Mouse (Mus musculus): ENCODE data around the gene Cacna2d1. TPM values are rescaled to one million over a fixed set of nuclear protein-coding genes. Genes with fewer than 3 reads are reported as not detected.

Cacna2d1 gene
- total RNA-seq, 2 experiments from 2014 or later, result 196 to 212 TPM

DNA sequence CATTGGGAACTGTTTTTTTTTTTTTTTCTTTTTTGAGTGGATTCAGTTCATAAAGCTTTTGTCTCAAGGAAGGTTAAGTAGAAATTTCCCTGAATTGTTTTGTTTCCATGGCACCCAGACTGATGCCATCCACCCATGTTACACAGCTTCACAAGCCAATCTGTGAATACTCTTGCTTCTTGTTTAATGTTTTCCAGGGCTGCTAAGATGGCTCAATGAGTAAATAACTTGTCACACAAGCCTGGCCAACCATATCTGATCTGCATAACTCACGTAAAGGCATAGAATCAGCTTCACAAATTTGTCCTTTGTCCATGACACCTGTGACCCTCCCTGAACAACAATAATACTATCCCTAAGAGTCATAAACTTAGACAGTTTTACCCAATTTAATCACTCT is 99.1 kb downstream of the Cacna2d1 start:
- DNase-seq (ENCODE audit: low spot score in 2 of 2), result no peak
- intact Hi-C loops (cut with DNase I), result no loop called here

DNA sequence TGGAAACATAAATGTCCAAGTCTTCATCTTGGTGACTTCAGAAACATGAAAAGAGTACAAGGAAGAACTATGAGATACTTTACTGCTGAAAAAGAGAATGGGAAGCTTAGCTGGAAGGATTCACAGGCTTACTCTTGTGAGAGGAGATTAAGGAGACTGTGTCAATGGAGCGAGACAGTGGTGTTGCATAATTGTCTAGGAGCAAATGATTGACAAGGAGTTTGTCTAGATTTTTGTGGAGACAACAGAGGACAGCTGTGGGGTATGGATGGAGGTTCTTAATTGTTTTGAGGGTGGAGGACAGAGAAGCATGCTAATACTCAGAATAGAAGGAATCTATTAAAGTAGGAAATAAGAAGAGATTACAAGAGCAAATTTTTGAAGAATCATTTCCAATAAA is 100.8 kb downstream of the Cacna2d1 start:
- intact Hi-C loops (cut with DNase I), result no loop called here
- no peak for DNase-seq (ENCODE audit: low spot score in 2 of 2)

DNA sequence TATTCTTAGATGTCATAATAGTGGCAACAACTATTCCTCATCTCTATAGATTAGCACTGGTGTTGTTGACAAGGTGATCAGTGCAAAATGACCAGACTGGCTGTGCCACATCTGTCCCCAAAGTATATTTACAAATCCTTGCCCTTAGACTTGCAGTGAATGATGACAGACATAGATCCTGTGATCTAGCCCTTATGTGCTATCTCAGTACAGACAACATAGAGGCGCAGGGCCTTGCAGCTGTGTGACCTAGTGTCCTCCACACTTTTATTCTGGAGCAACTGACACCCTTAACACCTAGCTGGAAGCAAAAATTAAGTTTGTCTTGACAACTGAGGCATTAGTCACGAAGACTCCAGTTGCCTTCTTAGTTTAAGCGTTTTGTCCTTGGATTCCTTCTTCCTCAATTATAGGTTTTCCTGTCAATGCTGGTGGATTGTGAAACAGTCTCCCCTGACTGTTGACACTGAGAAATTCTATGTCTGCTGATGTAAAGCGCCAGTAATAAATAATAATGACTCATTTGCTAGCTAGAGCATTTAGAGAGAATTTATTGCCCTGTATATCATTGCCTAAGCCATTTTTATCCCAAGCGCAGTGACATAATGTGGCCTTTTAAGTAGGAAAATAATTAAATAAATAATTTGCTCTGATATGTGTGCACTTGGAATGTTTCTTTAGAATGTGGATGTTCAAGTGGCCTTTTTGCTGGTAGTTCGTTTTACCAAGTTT is 110.8 kb downstream of the Cacna2d1 start:
- intact Hi-C loops (cut with DNase I), result no loop called here
- DNase-seq (ENCODE audit: low spot score in 2 of 2), result no peak

DNA sequence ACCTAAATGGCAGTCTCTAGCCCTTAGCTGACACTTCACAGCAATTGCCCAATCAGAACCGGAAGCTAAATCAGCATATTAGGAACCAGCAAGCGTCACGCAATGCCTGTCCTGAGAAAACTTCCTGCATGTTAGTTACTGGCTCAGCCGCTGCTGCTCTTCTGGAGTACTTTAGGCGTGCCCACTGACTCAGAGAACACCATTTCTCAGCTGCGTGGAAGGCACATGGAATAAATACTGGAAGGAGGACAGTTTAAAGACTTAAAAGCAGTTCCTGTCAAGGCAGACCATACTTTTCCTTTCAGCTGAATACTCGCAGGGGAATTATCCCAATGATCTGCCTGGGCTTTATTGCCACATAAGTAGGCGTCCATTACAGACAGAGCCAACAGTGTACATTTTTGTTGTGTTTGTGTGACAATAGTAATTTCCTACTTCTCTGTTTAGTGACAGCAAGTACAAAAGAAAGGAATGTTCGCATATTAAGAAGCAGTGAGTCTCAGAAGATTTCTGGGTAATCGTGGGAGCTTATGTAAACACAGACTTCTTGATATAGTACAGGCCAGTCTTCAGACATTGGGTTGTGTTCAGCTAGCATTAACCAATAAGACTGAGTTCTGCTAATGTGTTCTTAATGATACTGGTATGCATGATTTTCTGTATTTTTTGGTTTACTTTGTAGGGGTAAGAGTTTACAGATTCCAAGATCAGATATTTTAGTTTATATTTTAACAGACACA is 113.1 kb downstream of the Cacna2d1 start:
- intact Hi-C loops (cut with DNase I), result no loop called here
- peak in 1 of 2 experiments; percentile 9 for DNase-seq (ENCODE audit: low spot score in 2 of 2)

DNA sequence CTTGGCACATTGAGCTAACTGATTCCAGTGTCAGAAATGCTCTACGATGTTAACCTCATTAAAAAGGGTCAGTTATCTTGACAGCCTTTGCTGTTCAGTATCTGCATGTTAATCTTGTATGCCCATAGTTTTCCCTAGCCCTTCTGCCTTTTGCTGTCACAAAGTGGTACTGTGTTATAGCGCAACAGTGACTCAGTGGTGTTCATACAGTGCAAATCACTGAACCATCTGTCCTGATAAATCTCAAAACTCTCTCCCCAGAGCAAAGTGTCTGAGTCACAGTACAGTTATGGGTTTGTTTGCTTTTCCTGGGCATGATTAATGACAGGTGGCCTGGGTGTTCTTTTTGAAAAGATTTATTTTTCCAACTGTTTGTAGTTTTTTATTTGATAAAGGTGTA is 122.3 kb downstream of the Cacna2d1 start:
- intact Hi-C loops (cut with DNase I), result no loop called here
- peak in 1 of 2 experiments; percentile 5 for DNase-seq (ENCODE audit: low spot score in 2 of 2)

DNA sequence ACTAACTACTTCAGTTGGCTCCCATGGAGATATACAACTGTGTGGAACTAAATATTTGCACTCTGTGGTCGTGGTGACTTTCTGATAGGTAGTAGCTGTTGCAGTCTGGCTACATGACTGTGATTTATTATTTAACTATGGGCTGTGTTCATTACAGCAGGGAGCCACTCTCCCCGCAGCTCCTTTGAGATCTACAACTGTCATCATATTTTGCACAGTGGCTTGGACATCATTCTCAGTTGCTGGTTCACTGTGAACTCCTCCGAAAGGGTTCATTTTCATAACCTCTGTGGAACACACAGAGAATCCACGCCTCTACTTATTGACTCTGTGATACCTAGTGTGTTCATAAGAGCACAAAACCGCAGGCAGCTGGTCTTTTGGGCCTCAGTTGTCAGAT is 128.3 kb downstream of the Cacna2d1 start:
- DNase-seq (ENCODE audit: low spot score in 2 of 2), result no peak
- intact Hi-C loops (cut with DNase I), result no loop called here

DNA sequence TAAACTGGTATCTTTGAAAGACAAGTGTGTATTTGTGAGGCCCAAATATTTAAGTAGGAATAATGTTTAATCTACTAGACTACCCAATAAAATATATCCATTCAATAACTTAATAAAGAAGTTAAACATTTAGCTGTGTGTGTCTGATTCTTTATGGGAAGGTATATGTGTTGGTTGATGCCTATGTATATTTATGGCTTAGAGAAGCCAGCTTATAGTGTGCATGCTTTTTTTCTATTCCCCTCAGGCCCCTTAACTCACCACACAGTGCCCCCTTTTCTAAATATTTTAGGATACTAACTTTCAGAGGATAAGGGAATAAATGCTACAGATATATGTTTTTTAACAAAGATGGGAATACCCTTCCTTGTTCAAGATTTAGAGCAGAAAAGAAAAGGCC is 128.8 kb downstream of the Cacna2d1 start:
- no peak for DNase-seq (ENCODE audit: low spot score in 2 of 2)
- intact Hi-C loops (cut with DNase I), result no loop called here

DNA sequence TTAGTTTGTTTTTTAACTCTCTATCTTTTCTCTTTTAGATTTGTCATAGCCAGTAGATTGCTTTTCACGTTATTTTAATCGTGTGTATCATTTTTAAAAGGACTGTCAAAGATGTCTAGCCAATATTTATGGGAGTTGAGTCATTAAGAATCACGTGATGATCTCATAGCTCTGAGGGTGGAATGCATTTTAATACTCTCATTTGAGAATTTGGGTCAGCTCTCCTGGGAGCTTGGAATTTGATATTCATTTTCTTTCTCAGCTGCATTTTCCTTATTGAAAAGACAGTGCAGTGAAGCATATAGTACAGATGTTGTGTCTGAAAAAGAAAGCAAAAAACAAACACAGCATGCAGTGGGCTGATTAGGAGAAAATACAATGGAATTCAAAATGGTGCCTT is 129.5 kb downstream of the Cacna2d1 start:
- no peak for DNase-seq (ENCODE audit: low spot score in 2 of 2)
- intact Hi-C loops (cut with DNase I), result no loop called here

DNA sequence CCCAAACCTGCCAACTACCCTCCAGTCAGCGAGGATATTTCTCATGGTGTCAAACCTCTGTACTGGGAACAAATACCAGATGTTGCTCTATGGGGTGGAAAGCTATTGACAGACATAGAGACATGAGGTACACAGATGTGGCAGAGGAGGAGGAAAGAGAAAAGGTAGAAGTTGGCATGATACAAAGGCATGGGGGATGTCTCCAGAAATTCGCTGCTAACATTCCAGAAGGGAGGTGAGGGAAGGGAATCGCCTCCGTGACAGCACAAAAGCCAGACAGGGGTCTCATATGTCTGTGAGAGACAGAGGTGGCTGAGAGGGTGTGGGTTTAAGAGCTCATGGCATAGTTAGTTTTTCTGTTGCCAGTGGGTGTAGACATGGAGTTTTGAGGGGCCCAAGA is 131.3 kb downstream of the Cacna2d1 start:
- DNase-seq (ENCODE audit: low spot score in 2 of 2), result no peak

DNA sequence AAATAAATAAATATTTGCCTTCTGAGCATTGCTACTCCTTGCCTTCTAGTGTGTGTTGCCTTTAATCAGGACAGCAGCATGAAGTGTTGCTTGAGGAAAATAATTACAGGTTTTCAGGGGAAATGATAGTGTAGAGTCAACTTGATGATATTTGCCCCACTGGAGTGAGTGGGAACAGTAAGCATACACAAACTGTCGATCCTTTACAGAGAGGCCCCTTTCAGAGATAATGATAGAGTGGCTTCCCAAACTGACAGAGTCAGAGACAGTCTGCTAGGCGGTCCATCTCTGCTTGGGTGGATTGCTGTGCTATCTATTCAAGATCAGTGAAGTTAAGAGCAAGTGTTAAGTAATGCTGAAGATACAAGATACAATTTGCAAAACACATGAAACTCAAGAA is 147.8 kb downstream of the Cacna2d1 start:
- intact Hi-C loops (cut with DNase I), result no loop called here
- no peak for DNase-seq (ENCODE audit: low spot score in 2 of 2)

More for the DNA sequence above, 131.3 kb downstream of the Cacna2d1 start:
- intact Hi-C loops (cut with DNase I), result no loop called here

DNA sequence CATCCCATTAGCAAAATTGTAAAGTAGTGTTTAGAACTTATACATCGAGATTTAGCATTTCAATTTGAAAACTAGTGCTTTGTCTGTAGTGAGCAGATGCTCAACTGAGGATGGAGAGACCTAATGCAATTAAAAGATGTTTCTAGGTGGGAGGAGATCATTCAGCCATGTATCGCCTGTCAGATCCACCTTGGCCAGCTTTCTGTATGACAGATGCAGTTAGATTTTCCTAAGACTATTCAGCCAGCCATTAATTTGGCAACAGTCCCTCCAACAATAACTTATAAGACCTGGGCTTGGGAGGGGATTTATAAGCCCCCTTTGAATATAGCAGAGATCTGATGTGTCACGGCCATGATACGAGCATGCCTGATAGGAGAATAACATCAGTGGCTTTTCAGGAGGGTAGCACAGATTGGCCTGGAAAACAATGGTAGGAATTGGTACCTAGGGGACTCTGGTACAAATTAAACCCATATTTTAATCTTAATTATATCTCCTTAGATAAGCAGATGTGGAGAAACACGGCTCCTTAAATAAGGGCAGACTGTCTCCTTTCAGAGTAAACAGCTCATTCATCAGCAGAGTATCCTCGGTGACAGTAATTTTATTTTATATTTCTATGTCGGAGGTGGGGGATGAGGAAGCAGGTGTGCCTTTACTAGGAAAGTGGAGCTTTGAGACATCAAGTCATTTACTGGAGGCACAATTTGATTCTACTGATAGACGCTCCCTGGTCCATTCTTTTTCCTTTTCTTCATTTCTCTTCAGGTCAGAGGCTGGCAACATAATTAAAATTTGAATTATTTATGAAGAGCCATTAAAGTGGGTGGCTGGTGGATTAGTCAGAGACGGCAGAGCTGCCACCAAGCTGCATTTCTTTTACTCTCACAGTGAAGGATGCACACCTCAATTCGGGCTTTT is 152.8 kb downstream of the Cacna2d1 start:
- intact Hi-C loops (cut with DNase I), result no loop called here
- no peak for DNase-seq (ENCODE audit: low spot score in 2 of 2)

DNA sequence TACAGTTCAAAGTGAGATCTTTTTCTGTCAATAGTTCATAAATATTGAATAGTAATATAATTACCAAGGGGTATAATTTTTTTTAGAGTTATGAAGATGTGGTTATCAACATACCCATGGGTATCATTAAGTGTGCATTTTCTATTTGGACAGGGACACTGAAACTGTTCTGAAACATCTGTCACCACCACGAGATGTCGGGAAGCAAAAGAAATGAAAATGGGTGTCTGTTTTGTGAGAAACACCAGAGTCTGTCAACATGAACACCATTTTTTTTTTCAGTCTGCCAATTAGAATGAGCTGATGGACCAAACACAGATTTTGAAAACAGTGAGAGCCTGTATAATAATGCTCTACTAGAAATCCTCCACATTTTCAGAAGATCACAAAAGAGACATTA is 153.5 kb downstream of the Cacna2d1 start:
- DNase-seq (ENCODE audit: low spot score in 2 of 2), result no peak
- intact Hi-C loops (cut with DNase I), result no loop called here

DNA sequence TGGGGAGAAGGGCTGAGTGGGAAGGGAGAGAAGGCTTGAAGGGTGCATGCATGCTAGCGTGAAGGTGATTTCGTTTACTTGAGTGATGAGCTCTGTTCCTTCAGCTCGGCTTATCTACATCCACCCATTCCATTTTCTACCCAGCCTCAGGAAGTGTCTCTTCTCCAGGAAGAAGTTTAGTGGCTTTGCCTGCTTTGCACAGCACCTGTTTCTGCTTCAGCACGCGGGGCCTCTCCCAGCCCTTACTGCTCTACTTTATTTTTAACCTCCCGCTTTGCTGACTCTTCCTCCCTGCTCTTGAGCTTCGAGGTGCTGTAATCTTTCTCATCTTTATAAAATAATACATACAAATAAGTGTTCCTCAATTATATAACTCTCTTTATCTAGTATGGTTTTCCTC is 158.0 kb downstream of the Cacna2d1 start:
- intact Hi-C loops (cut with DNase I), result no loop called here
- no peak for DNase-seq (ENCODE audit: low spot score in 2 of 2)

DNA sequence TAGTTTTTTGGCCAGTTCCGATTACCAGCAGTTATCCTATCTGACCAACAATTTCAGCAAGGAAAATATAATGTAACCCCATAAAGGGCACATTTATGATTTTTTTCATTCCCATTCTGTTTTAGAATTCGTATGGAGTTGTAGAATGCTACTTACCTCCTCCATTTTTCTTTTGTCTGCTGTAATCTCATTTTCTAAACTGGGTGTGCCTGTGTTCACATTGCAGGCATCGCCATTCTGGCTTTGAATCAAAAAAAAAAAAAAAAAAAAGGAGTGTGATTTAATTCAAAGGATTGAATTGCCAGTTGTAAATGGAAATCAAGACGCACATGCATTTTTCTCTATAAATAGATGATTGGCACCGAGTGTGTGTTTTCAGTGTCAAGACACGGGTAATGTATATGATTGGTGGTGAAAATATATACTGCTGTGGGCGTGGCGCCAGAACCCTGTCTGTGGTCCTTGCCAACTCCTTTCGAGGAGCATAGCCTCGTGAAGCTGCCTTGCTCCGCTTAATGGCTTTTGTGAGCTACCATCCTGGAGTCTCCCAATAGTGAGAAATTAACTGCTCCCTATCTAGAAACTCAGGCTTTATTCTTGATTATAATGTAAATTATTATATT is 158.7 kb downstream of the Cacna2d1 start:
- DNase-seq (ENCODE audit: low spot score in 2 of 2), result no peak
- intact Hi-C loops (cut with DNase I), result no loop called here

DNA sequence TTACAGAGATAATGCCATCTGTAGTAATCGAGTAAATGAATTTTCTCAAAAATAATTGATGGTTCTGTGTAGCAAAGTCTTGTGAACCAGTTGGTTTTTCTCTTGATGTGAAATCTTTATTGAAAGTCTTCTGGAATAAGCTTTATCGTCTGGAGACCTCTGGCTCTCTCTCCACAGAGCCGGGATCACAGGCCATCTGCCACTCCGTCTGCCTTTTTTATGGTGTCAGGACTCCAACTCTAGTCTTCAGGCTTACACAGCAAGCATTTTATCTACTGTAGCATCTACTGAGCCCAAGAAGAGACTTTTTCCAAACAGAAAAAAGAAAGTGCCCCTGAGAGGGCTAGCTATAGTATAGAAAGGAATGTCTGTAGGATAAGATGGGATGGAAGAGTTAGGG is 160.9 kb downstream of the Cacna2d1 start:
- no peak for DNase-seq (ENCODE audit: low spot score in 2 of 2)
- intact Hi-C loops (cut with DNase I), result no loop called here

DNA sequence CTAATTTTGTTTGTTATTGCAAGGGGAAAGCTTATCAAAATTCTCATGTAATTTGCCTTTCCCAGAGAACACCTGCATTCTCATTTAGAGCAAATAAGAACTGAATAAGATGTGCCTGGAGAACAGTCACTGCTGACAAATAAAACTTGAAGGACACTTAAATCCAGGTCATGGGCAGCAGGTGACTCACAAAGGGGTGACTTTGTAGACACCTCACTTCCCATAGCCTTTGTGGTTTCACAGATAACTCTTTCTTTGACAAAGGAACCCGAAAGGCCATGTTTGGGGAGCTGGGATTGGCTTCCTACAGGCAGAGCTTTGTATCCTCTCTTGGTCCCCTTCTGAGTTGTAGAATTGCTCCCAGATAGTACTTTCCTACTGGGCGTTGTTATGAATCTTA is 164.3 kb downstream of the Cacna2d1 start:
- DNase-seq (ENCODE audit: low spot score in 2 of 2), result no peak
- intact Hi-C loops (cut with DNase I), result no loop called here

DNA sequence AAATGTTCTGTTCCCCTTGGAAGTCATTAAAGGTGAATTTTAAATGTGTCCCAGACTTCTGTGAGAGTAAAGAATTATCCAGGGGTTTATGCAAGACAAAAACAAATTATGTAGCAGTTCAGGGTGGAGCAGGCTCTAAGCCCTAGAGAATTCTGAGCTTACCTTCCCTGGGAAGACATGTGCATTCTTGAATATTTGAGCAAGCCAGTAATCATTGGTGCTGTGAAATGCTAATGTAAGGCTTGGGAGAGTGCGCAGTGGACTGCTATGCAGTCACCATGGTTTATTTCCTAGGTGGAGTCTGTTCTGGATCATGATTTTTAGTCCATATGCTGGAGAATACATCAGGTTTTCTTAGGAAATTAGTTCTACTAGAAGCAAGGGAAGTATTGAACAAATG is 167.3 kb downstream of the Cacna2d1 start:
- no peak for DNase-seq (ENCODE audit: low spot score in 2 of 2)
- intact Hi-C loops (cut with DNase I), result no loop called here

DNA sequence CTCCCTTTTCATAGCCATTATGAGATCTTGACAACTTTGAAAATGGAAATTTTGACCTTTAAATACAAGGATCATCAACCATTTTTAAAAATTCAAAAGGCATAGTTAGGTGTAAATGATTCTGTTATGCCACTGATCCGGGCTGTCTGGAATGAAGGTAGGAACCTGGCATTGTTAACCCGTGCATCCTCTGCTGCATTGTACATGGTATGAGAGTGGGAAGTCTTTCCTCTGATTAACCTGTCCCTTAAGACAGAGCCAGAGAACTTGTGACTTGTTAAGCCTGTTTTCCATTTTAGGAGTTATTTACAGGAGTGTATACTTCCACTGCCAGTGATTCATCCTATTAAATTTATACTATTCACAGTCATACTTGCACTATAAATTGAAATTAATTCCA is 171.2 kb downstream of the Cacna2d1 start:
- no peak for DNase-seq (ENCODE audit: low spot score in 2 of 2)
- intact Hi-C loops (cut with DNase I), result no loop called here

DNA sequence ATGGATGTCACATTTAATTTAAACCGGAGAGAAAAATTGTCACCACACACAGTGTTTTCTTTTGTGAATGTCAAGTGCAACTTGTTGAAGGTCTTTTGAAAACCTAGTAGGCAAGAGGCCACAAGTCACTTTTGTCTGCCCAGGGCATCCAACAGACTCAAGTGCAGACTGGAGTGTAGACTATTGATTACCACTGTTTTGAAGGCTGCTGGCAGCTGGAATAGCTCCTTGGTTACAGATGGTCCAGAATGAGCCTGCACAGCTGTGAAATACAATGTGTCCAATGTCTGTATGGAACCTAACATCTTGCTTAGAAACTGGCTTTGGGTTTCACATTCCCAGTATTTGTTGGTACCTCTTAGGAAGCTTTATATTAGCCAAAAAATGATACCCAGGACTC is 176.2 kb downstream of the Cacna2d1 start:
- intact Hi-C loops (cut with DNase I), result loop anchor here (5.0 kb wide), 1 partner anchor 178 kb away; the partner anchor contains the start of gene Cacna2d1
- DNase-seq (ENCODE audit: low spot score in 2 of 2), result no peak

DNA sequence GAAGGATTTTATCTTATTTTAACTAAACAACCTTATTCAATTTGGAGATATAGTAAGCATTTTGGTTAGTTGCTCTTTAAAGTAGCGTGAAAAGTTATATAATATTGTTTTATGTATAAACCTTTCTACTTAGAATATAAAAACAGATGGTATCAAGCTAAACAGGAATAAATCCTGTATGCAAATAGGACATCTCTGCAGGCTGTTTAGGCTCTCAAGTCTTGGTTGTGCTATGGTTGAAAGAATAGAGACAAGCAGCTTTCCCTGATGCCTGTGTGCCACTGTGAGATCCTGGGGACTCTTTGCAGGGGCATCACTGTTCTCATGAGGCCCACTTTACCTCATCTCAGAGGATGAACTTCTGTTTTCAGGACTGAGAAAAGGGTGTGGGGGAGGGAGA is 179.4 kb downstream of the Cacna2d1 start:
- no peak for DNase-seq (ENCODE audit: low spot score in 2 of 2)
- intact Hi-C loops (cut with DNase I), result loop anchor here (5.0 kb wide), 1 partner anchor 182 kb away; the partner anchor contains the start of gene Cacna2d1
